Mouse (Mus musculus) G1E (cell line): ENCODE results near the gene Ccdc96.

Experiments used
- CTCF ChIP-seq: IDR thresholded peaks from 2 replicates; pipeline ENCODE4 v1.5.1; 2012; ENCODE audit warnings: low read depth, low read length, inconsistent platforms, mixed read lengths
- GATA1 ChIP-seq: IDR thresholded peaks from 2 replicates; pipeline ENCODE4 v1.6.1; 2012; ENCODE audit warnings: borderline replicate concordance, low read length, inconsistent platforms, mixed read lengths
- POLR2AphosphoS5 ChIP-seq: IDR thresholded peaks from 2 replicates; pipeline ENCODE4 v1.6.1; 2012; ENCODE audit warnings: low read depth, low read length, inconsistent platforms; ENCODE audit not compliant: insufficient replicate concordance
- TAL1 ChIP-seq: conservative IDR thresholded peaks from 2 replicates; pipeline ENCODE4 v1.6.1; 2012; ENCODE audit warnings: low read depth, low read length, inconsistent platforms, mixed read lengths

- no peak for TF ChIP-seq CTCF
- TF ChIP-seq POLR2AphosphoS5: no peak
- TF ChIP-seq TAL1: no peak
- no peak for TF ChIP-seq GATA1
These were observed 9.5 kb downstream of the Ccdc96 start for GRCm38 (mm10) chr5:36493919-36494318.
